Mouse (Mus musculus) erythroblast, embryonic 14.5 days (primary cell): Measurements from ENCODE around the gene Olfr477.

Experiments used
- GATA1 ChIP-seq: IDR thresholded peaks from 2 replicates; pipeline ENCODE4 v1.6.1; 2012; ENCODE audit warnings: low read length, inconsistent platforms, mixed read lengths
- TAL1 ChIP-seq: IDR thresholded peaks from 3 replicates; pipeline ENCODE4 v1.6.1; 2012; ENCODE audit warnings: low read length, inconsistent platforms, mixed read lengths

GRCm38 (mm10) chr7:107954343-107954742 lies 32.1 kb upstream of the Olfr477 start, which contains the start of gene Olfr474:
- TF ChIP-seq TAL1 (no peak), GATA1 (no peak)
